Comparison of ENCODE assay signal across 1 mouse cellular context in the genomic region with DNA sequence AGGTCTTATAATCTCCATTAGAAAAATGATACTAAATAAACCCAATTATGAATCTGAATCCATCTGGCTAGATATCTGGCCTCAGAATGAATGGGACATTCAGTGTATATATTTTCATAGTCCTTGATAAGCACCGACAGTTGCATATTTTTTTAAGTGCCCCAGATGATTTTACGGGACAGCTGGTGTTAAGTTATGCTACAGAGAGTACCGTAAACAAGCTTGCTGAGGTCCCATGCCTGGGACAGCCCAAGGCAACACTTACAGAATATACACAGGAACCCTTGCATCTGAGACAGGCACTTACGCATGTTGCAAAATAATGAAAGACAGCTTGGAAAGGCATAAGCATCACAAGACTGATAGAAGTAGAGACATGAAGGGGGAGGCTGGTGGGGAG.
TF ChIP-seq lines count a peak whose summit lies in the region.

No protein-coding gene starts in this region.

TF ChIP-seq in MEL, 35 proteins besides CTCF, POLR2A, EP300 and RAD21:
- TF ChIP-seq SMC3 (IDR thresholded peaks at IDR 0.05; ENCODE audit: low read depth, low read length) (no peak), GATA1 (IDR thresholded peaks at IDR 0.05; ENCODE audit: low read depth, low read length) (no peak), POLR2AphosphoS5 (IDR thresholded peaks at IDR 0.05; ENCODE audit: borderline replicate concordance, low read depth, low read length) (no peak), RCOR1 (IDR thresholded peaks at IDR 0.05; ENCODE audit: low read depth, low read length) (no peak), NRF1 (IDR thresholded peaks at IDR 0.05; ENCODE audit: insufficient read depth, low read depth, low read length, poor library complexity, severe bottlenecking) (no peak), MYB (IDR thresholded peaks at IDR 0.05; ENCODE audit: low read depth, low read length) (no peak), MAFK (IDR thresholded peaks at IDR 0.05; ENCODE audit: borderline replicate concordance, low read depth, low read length) (no peak), ZC3H11A (IDR thresholded peaks at IDR 0.05; ENCODE audit: low read depth, low read length) (no peak), SIN3A (IDR thresholded peaks at IDR 0.05; ENCODE audit: low read length) (no peak), USF2 (IDR thresholded peaks at IDR 0.05; ENCODE audit: borderline replicate concordance in 1 of 2, insufficient read depth in 1 of 2, low read depth in 1 of 2, low read length in 2 of 2) (no peak), TAL1 (IDR thresholded peaks at IDR 0.05; ENCODE audit: low read length) (no peak), BHLHE40 (IDR thresholded peaks at IDR 0.05; ENCODE audit: borderline replicate concordance, low read depth, low read length) (no peak), MAX (IDR thresholded peaks at IDR 0.05; ENCODE audit: low read length) (no peak), ZMIZ1 (IDR thresholded peaks at IDR 0.05; ENCODE audit: low read depth, low read length) (no peak), GABPA (IDR thresholded peaks at IDR 0.05; ENCODE audit: low read depth, low read length) (no peak), ZKSCAN1 (IDR thresholded peaks at IDR 0.05; ENCODE audit: low read depth, low read length) (no peak), MYC (IDR thresholded peaks at IDR 0.05; ENCODE audit: low read depth, low read length) (no peak), HCFC1 (IDR thresholded peaks at IDR 0.05; ENCODE audit: low read depth, low read length) (no peak)
